Mouse (Mus musculus): ENCODE data around the gene Mlkl. TPM values are rescaled to one million over a fixed set of nuclear protein-coding genes. Genes with fewer than 3 reads are reported as not detected.
A peak's percentile ranks its signal among the peaks of the same experiment; 100 is the strongest.

Mlkl gene
- total and polyA plus RNA-seq, 3 experiments, result 9.3 to 20.1 TPM; not detected in 1

DNA sequence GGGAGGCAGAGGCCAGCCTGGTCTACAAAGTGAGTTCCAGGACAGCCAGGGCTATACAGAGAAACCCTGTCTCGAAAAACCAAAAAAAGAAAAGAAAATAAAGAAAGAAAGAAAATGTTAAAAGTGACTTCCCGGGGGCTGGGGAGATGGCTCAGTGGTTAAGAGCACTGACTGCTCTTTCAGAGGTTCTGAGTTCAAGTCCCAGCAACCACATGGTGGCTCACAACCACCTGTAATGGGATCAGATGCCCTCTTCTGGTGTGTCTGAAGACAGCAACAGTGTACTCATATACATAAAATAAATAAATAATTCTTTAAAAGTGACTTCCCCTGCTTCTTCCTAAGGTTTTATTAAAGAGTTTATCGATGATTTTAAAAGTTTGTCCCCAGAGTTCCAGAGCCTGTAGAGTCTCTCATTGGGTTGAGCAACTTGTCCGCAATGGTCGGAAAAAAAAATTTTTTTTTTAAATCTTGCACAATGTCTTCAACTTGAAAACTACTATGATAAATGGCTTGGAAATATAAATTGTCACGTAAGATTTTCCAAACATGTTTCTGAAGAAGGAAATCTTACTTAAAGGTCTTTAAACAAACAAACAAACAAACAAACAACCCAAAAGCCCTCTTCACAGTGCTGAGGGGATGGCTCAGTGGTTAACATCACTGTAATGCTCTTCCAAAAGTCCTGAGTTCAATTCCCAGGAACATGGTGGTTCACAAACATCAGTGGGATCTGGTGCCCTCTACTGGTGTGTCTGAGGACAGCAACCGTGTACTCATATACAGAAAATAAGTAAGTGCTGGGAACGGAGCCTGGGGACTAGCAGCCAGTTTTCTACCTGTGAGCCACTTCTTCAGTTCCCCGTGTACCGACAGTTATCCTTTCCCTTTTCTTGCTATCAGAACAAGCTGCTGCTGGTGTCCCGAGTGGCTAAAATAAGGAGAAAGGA is 37.1 kb downstream of the Mlkl start (continued):
- peak; percentile 35 for TF ChIP-seq RAD21 (IDR thresholded peaks at IDR 0.05; ENCODE audit: low read depth, low read length)
- TF ChIP-seq POLR2AphosphoS5 (IDR thresholded peaks at IDR 0.05; ENCODE audit: borderline replicate concordance, low read depth, low read length), result no peak
- TF ChIP-seq ZC3H11A (IDR thresholded peaks at IDR 0.05; ENCODE audit: low read depth, low read length), result no peak; the same call in 1 of the 2 replicates
- no peak for TF ChIP-seq CHD2 (IDR thresholded peaks at IDR 0.05; ENCODE audit: low read length)

- Histone ChIP-seq H3K9ac (ENCODE audit: control insufficient read depth, low read depth, low read length, poor library complexity, severe bottlenecking) (peak within 1 kb of the TSS; percentile 98), H3K27me3 (ENCODE audit: control insufficient read depth in 1 of 2, insufficient read depth in 2 of 2, low read length in 2 of 2) (no peaks in the 10 kb centered on the region), H3K79me2 (ENCODE audit: control insufficient read depth, insufficient read depth, low read length, poor library complexity) (peaks cover 34% of the 10 kb centered on the region), H3K4me1 (ENCODE audit: control insufficient read depth in 1 of 2, insufficient read depth in 2 of 2, low read length in 2 of 2) (peaks cover 2 to 4% of the 10 kb centered on the region in 2 experiments; a peak in 2 of 4 replicates), H3K36me3 (ENCODE audit: control insufficient read depth in 1 of 2, insufficient read depth in 2 of 2, low read length in 2 of 2) (peaks cover 12 to 25% of the 10 kb centered on the region in 2 experiments), H3K9me3 (replicated peaks; ENCODE audit: insufficient read depth, low read length) (no peaks in the 10 kb centered on the region), H3K4me3 (ENCODE audit: control insufficient read depth in 1 of 2, insufficient read depth in 1 of 2, low read depth in 2 of 2, low read length in 2 of 2) (peak within 1 kb of the TSS; percentile 80 to 82), H3K27ac (ENCODE audit: control insufficient read depth, low read depth, low read length) (peak within 1 kb of the TSS; percentile 99)
- peak; percentile 99 for DNase-seq (ENCODE audit: low read depth, low spot score)
- TF ChIP-seq CHD2 (IDR thresholded peaks at IDR 0.05; ENCODE audit: low read length) (0 out of 2 replicates have a peak, but pooled peaks have one; percentile 38), ZNF384 (IDR thresholded peaks at IDR 0.05; ENCODE audit: low read depth, low read length) (peak; percentile 95), TCF12 (IDR thresholded peaks at IDR 0.05; ENCODE audit: low read depth, low read length) (no peak), NELFE (IDR thresholded peaks at IDR 0.05; ENCODE audit: low read depth, low read length) (peak; percentile 92), RAD21 (IDR thresholded peaks at IDR 0.05; ENCODE audit: low read depth, low read length) (no peak), POLR2A (IDR thresholded peaks at IDR 0.05; ENCODE audit: control insufficient read depth in 1 of 2, insufficient read depth in 1 of 2, low read depth in 1 of 2, low read length in 2 of 2, poor library complexity in 1 of 2) (peak; percentile 82 to 90), BHLHE40 (IDR thresholded peaks at IDR 0.05; ENCODE audit: borderline replicate concordance, low read depth, low read length) (no peak), RCOR1 (IDR thresholded peaks at IDR 0.05; ENCODE audit: low read depth, low read length) (no peak), MAFK (IDR thresholded peaks at IDR 0.05; ENCODE audit: borderline replicate concordance, low read depth, low read length) (no peak), USF1 (IDR thresholded peaks at IDR 0.05; ENCODE audit: low read depth, low read length) (no peak), UBTF (IDR thresholded peaks at IDR 0.05; ENCODE audit: borderline replicate concordance, insufficient read depth, low read depth, low read length) (no peak; the same call in 1 of the 2 replicates), EP300 (IDR thresholded peaks at IDR 0.05; ENCODE audit: low read depth in 1 of 2, low read length in 2 of 2) (no peak), GABPA (IDR thresholded peaks at IDR 0.05; ENCODE audit: low read depth, low read length) (no peak), POLR2AphosphoS2 (IDR thresholded peaks at IDR 0.05; ENCODE audit: low read length) (no peak), MXI1 (IDR thresholded peaks at IDR 0.05; ENCODE audit: low read depth, low read length) (no peak; the same call in 1 of the 2 replicates), JUND (IDR thresholded peaks at IDR 0.05; ENCODE audit: low read depth, low read length) (no peak), GATA1 (IDR thresholded peaks at IDR 0.05; ENCODE audit: low read depth, low read length) (no peak), ZMIZ1 (IDR thresholded peaks at IDR 0.05; ENCODE audit: low read depth, low read length) (peak; percentile 92; the same call in 1 of the 2 replicates), CTCF (IDR thresholded peaks at IDR 0.05 in 2 of 3, conservative IDR thresholded peaks at IDR 0.05 in 1 of 3; ENCODE audit: control insufficient read depth in 1 of 3, insufficient read depth in 1 of 3, low read depth in 2 of 3, low read length in 3 of 3, poor library complexity in 1 of 3, severe bottlenecking in 1 of 3) (peak in 1 of 3 experiments; percentile 25; a peak in 1 of 6 replicates), MEF2A (IDR thresholded peaks at IDR 0.05; ENCODE audit: extremely low read depth, insufficient replicate concordance, low read depth, low read length, poor library complexity, severe bottlenecking) (no peak), NRF1 (IDR thresholded peaks at IDR 0.05; ENCODE audit: insufficient read depth, low read depth, low read length, poor library complexity, severe bottlenecking) (peak; percentile 76), ZKSCAN1 (IDR thresholded peaks at IDR 0.05; ENCODE audit: low read depth, low read length) (no peak), E2F4 (IDR thresholded peaks at IDR 0.05; ENCODE audit: borderline replicate concordance, low read depth, low read length) (peak; percentile 92), MAX (IDR thresholded peaks at IDR 0.05; ENCODE audit: low read length) (no peak; the same call in 1 of the 2 replicates), USF2 (IDR thresholded peaks at IDR 0.05; ENCODE audit: borderline replicate concordance in 1 of 2, insufficient read depth in 1 of 2, low read depth in 1 of 2, low read length in 2 of 2) (no peak), MYB (IDR thresholded peaks at IDR 0.05; ENCODE audit: low read depth, low read length) (no peak), CHD1 (IDR thresholded peaks at IDR 0.05; ENCODE audit: low read depth, low read length) (no peak), SIN3A (IDR thresholded peaks at IDR 0.05; ENCODE audit: low read length) (no peak; the same call in 1 of the 2 replicates)
Measured at GRCm38 (mm10) chr8:111299821-111300568, 38.0 kb downstream of the Mlkl start, which contains the start of gene Rfwd3. Rfwd3 (minus strand) TSS chr8:111300222.

Measured in MEL (cell line).